Mouse (Mus musculus): ENCODE data around the gene Zfp866.

Gene Zfp866

GRCm38 (mm10) chr8:69797661-69798060 is 6.7 kb upstream of the Zfp866 start:
- no peak for DNase-seq (ENCODE audit: low read depth in 1 of 2, low spot score in 2 of 2)

GRCm38 (mm10) chr8:69796721-69797345 is 5.9 kb upstream of the Zfp866 start:
- DNase-seq (ENCODE audit: low read depth in 1 of 2, low spot score in 2 of 2): no peak

- DNase-seq (ENCODE audit: low read depth in 1 of 2, low spot score in 2 of 2): no peak
Observed at GRCm38 (mm10) chr8:69794901-69795300, 3.9 kb upstream of the Zfp866 start.

GRCm38 (mm10) chr8:69794096-69794495 is 3.1 kb upstream of the Zfp866 start:
- DNase-seq (ENCODE audit: low read depth in 1 of 2, low spot score in 2 of 2): no peak

- no peak for DNase-seq (ENCODE audit: low read depth in 1 of 2, low spot score in 2 of 2)
Observed at GRCm38 (mm10) chr8:69793666-69794065, 2.7 kb upstream of the Zfp866 start.

- no peak for DNase-seq (ENCODE audit: low read depth in 1 of 2, low spot score in 2 of 2)
Observed at GRCm38 (mm10) chr8:69791415-69792068, 564 bp upstream of the Zfp866 start.

GRCm38 (mm10) chr8:69790364-69790763 is 614 bp downstream of the Zfp866 start:
- DNase-seq (ENCODE audit: low read depth in 1 of 2, low spot score in 2 of 2): no peak

GRCm38 (mm10) chr8:69789731-69790130 is 1.2 kb downstream of the Zfp866 start:
- DNase-seq (ENCODE audit: low read depth in 1 of 2, low spot score in 2 of 2): no peak

- DNase-seq (ENCODE audit: low read depth in 1 of 2, low spot score in 2 of 2): no peak
Observed at GRCm38 (mm10) chr8:69789105-69789504, 1.9 kb downstream of the Zfp866 start.

- no peak for DNase-seq (ENCODE audit: low read depth in 1 of 2, low spot score in 2 of 2)
Observed at GRCm38 (mm10) chr8:69777111-69777510, 13.9 kb downstream of the Zfp866 start.

- DNase-seq (ENCODE audit: low read depth in 1 of 2, low spot score in 2 of 2): no peak
Observed at GRCm38 (mm10) chr8:69775149-69775534, 15.8 kb downstream of the Zfp866 start.

- peak; percentile 64 to 79 for DNase-seq (ENCODE audit: low read depth in 1 of 2, low spot score in 2 of 2)
Observed at GRCm38 (mm10) chr8:69774503-69775148, 16.4 kb downstream of the Zfp866 start, which contains the start of gene Gm20422. TSS of gene Gm20422 (minus strand) at chr8:69774886.

- no peak for DNase-seq (ENCODE audit: low read depth in 1 of 2, low spot score in 2 of 2)
Observed at GRCm38 (mm10) chr8:69772106-69772505, 18.9 kb downstream of the Zfp866 start.

- DNase-seq (ENCODE audit: low read depth in 1 of 2, low spot score in 2 of 2): no peak
Observed at GRCm38 (mm10) chr8:69771221-69771620, 19.8 kb downstream of the Zfp866 start.

- DNase-seq (ENCODE audit: low read depth in 1 of 2, low spot score in 2 of 2): no peak
Observed at GRCm38 (mm10) chr8:69761814-69762445, 29.0 kb downstream of the Zfp866 start.

- DNase-seq (ENCODE audit: low read depth in 1 of 2, low spot score in 2 of 2): no peak
Observed at GRCm38 (mm10) chr8:69758316-69758715, 32.7 kb downstream of the Zfp866 start.

GRCm38 (mm10) chr8:69752437-69752836 is 38.5 kb downstream of the Zfp866 start:
- no peak for DNase-seq (ENCODE audit: low read depth in 1 of 2, low spot score in 2 of 2)

- DNase-seq (ENCODE audit: low read depth in 1 of 2, low spot score in 2 of 2): peak; percentile 82 to 97
Observed at GRCm38 (mm10) chr8:69749544-69750454, 41.2 kb downstream of the Zfp866 start, which contains the start of gene Zfp963. TSS of gene Zfp963 (minus strand) at chr8:69749970.

GRCm38 (mm10) chr8:69741231-69741630 is 49.7 kb downstream of the Zfp866 start:
- no peak for DNase-seq (ENCODE audit: low read depth in 1 of 2, low spot score in 2 of 2)

- DNase-seq (ENCODE audit: low read depth in 1 of 2, low spot score in 2 of 2): no peak
Observed at GRCm38 (mm10) chr8:69740763-69741162, 50.2 kb downstream of the Zfp866 start.

- DNase-seq (ENCODE audit: low read depth in 1 of 2, low spot score in 2 of 2): no peak
Observed at GRCm38 (mm10) chr8:69735495-69735894, 55.5 kb downstream of the Zfp866 start.

All from monocyte, adult 2 months (primary cell).